Mouse (Mus musculus): ENCODE results near the gene Ptgir. TPM values are rescaled to one million over a fixed set of nuclear protein-coding genes. Genes with fewer than 3 reads are reported as not detected.
A peak's percentile ranks its signal among the peaks of the same experiment; 100 is the strongest.

Ptgir gene
- 2.6 and 2.8 TPM in 2 replicates for polyA plus RNA-seq (2015; fragmentation: Nextera tagmentation; extraction: Ambion mirVana)

GRCm38 (mm10) chr7:16906281-16906680 lies at the start of gene Ptgir:
Gene Ptgir (plus strand): TSS chr7:16906490.
- WGBS: 13% methylated on average over 6 of the region's 6 CpGs
- no peaks in the 10 kb centered on the region for H3K9me3 ChIP-seq (ENCODE audit: control insufficient read depth, low read length)
- no peak within 1 kb of the TSS; the same call in 1 of the 2 replicates for H3K4me2 ChIP-seq (ENCODE audit: low read depth, low read length)
- H3K9ac ChIP-seq (ENCODE audit: low read length): no peak within 1 kb of the TSS
- 0 out of 2 replicates have a peak, but pooled peaks cover 3% of the 10 kb centered on the region for H3K27me3 ChIP-seq (ENCODE audit: control insufficient read depth, insufficient read depth, low read depth, low read length)
- H3K4me3 ChIP-seq (ENCODE audit: low read length): no peak within 1 kb of the TSS
- ATAC-seq (ENCODE audit: low read depth): peak; percentile 29
- 0 out of 2 replicates have a peak within 1 kb of the TSS, but pooled peaks have one; percentile 1 for H3K27ac ChIP-seq (ENCODE audit: low read length)
- peaks cover 18% of the 10 kb centered on the region for H3K4me1 ChIP-seq (replicated peaks; ENCODE audit: control insufficient read depth, insufficient read depth, low read length)
- H3K36me3 ChIP-seq (ENCODE audit: control insufficient read depth, insufficient read depth, low read length): no peaks in the 10 kb centered on the region

GRCm38 (mm10) chr7:16858336-16858735 lies 48.0 kb upstream of the Ptgir start:
- Histone ChIP-seq H3K4me3 (ENCODE audit: low read length) (no peak overlapping the region), H3K9ac (ENCODE audit: low read length) (no peak overlapping the region), H3K4me2 (ENCODE audit: low read depth, low read length) (no peak overlapping the region), H3K27me3 (ENCODE audit: control insufficient read depth, insufficient read depth, low read depth, low read length) (no peaks in the 10 kb centered on the region), H3K4me1 (replicated peaks; ENCODE audit: control insufficient read depth, insufficient read depth, low read length) (no peaks in the 10 kb centered on the region), H3K9me3 (ENCODE audit: control insufficient read depth, low read length) (no peaks in the 10 kb centered on the region), H3K36me3 (ENCODE audit: control insufficient read depth, insufficient read depth, low read length) (peaks cover 29% of the 10 kb centered on the region), H3K27ac (ENCODE audit: low read length) (no peak overlapping the region)
- WGBS: 29% methylated on average over 17 of the region's 17 CpGs
- no peak for ATAC-seq (ENCODE audit: low read depth)

GRCm38 (mm10) chr7:16859902-16860651 lies 46.2 kb upstream of the Ptgir start:
- Histone ChIP-seq H3K9me3 (ENCODE audit: control insufficient read depth, low read length) (no peaks in the 10 kb centered on the region), H3K4me1 (replicated peaks; ENCODE audit: control insufficient read depth, insufficient read depth, low read length) (no peaks in the 10 kb centered on the region), H3K4me3 (ENCODE audit: low read length) (no peak overlapping the region), H3K27ac (ENCODE audit: low read length) (no peak overlapping the region), H3K9ac (ENCODE audit: low read length) (no peak overlapping the region), H3K36me3 (ENCODE audit: control insufficient read depth, insufficient read depth, low read length) (peaks cover 20% of the 10 kb centered on the region), H3K27me3 (ENCODE audit: control insufficient read depth, insufficient read depth, low read depth, low read length) (no peaks in the 10 kb centered on the region), H3K4me2 (ENCODE audit: low read depth, low read length) (no peak overlapping the region)
- WGBS: 33% methylated on average over 5 of the region's 5 CpGs
- ATAC-seq (ENCODE audit: low read depth): no peak

GRCm38 (mm10) chr7:16867488-16867887 lies 38.8 kb upstream of the Ptgir start:
- H3K4me3 ChIP-seq (ENCODE audit: low read length): no peak overlapping the region
- no peaks in the 10 kb centered on the region for H3K4me1 ChIP-seq (replicated peaks; ENCODE audit: control insufficient read depth, insufficient read depth, low read length)
- H3K36me3 ChIP-seq (ENCODE audit: control insufficient read depth, insufficient read depth, low read length): peaks cover 17% of the 10 kb centered on the region
- no peak overlapping the region for H3K9ac ChIP-seq (ENCODE audit: low read length)
- 0 out of 2 replicates have a peak overlapping the region, but pooled peaks have one; percentile 5 for H3K27ac ChIP-seq (ENCODE audit: low read length)
- H3K9me3 ChIP-seq (ENCODE audit: control insufficient read depth, low read length): no peaks in the 10 kb centered on the region
- no peak for ATAC-seq (ENCODE audit: low read depth)
- 57% methylated on average over 3 of the region's 3 CpGs for WGBS
- H3K27me3 ChIP-seq (ENCODE audit: control insufficient read depth, insufficient read depth, low read depth, low read length): no peaks in the 10 kb centered on the region
- no peak overlapping the region for H3K4me2 ChIP-seq (ENCODE audit: low read depth, low read length)

GRCm38 (mm10) chr7:16869497-16869896 lies 36.8 kb upstream of the Ptgir start:
- peaks cover 17% of the 10 kb centered on the region for H3K36me3 ChIP-seq (ENCODE audit: control insufficient read depth, insufficient read depth, low read length)
- peaks cover 3% of the 10 kb centered on the region for H3K4me1 ChIP-seq (replicated peaks; ENCODE audit: control insufficient read depth, insufficient read depth, low read length)
- 36% methylated on average over 16 of the region's 16 CpGs for WGBS
- no peak overlapping the region for H3K9ac ChIP-seq (ENCODE audit: low read length)
- no peak overlapping the region for H3K4me3 ChIP-seq (ENCODE audit: low read length)
- no peak overlapping the region for H3K27ac ChIP-seq (ENCODE audit: low read length)
- H3K4me2 ChIP-seq (ENCODE audit: low read depth, low read length): no peak overlapping the region
- no peaks in the 10 kb centered on the region for H3K9me3 ChIP-seq (ENCODE audit: control insufficient read depth, low read length)
- ATAC-seq (ENCODE audit: low read depth): peak; percentile 63
- H3K27me3 ChIP-seq (ENCODE audit: control insufficient read depth, insufficient read depth, low read depth, low read length): no peaks in the 10 kb centered on the region

- ATAC-seq (ENCODE audit: low read depth): no peak
- peaks cover 8% of the 10 kb centered on the region; the same call in 1 of the 2 replicates for H3K36me3 ChIP-seq (ENCODE audit: control insufficient read depth, insufficient read depth, low read length)
- no peak overlapping the region for H3K4me3 ChIP-seq (ENCODE audit: low read length)
These were observed 34.7 kb upstream of the Ptgir start for GRCm38 (mm10) chr7:16871600-16871999.

GRCm38 (mm10) chr7:16872478-16872877 lies 33.8 kb upstream of the Ptgir start:
- H3K4me3 ChIP-seq (ENCODE audit: low read length): no peak overlapping the region
- H3K4me1 ChIP-seq (replicated peaks; ENCODE audit: control insufficient read depth, insufficient read depth, low read length): peaks cover 13% of the 10 kb centered on the region
- no peak overlapping the region for H3K4me2 ChIP-seq (ENCODE audit: low read depth, low read length)
- no peaks in the 10 kb centered on the region for H3K9me3 ChIP-seq (ENCODE audit: control insufficient read depth, low read length)
- H3K36me3 ChIP-seq (ENCODE audit: control insufficient read depth, insufficient read depth, low read length): peaks cover 8% of the 10 kb centered on the region; the same call in 1 of the 2 replicates
- H3K27ac ChIP-seq (ENCODE audit: low read length): no peak overlapping the region
- no peak overlapping the region for H3K9ac ChIP-seq (ENCODE audit: low read length)
- WGBS: 89% methylated on average over 9 of the region's 9 CpGs
- no peak for ATAC-seq (ENCODE audit: low read depth)
- H3K27me3 ChIP-seq (ENCODE audit: control insufficient read depth, insufficient read depth, low read depth, low read length): no peaks in the 10 kb centered on the region; the same call in 1 of the 2 replicates

More at GRCm38 (mm10) chr7:16871600-16871999, 34.7 kb upstream of the Ptgir start:
- H3K4me1 ChIP-seq (replicated peaks; ENCODE audit: control insufficient read depth, insufficient read depth, low read length): peaks cover 9% of the 10 kb centered on the region
- no peaks in the 10 kb centered on the region for H3K9me3 ChIP-seq (ENCODE audit: control insufficient read depth, low read length)
- no peak overlapping the region for H3K27ac ChIP-seq (ENCODE audit: low read length)
- H3K9ac ChIP-seq (ENCODE audit: low read length): no peak overlapping the region
- H3K27me3 ChIP-seq (ENCODE audit: control insufficient read depth, insufficient read depth, low read depth, low read length): no peaks in the 10 kb centered on the region; the same call in 1 of the 2 replicates
- no peak overlapping the region for H3K4me2 ChIP-seq (ENCODE audit: low read depth, low read length)
- 79% methylated on average over 10 of the region's 10 CpGs for WGBS

GRCm38 (mm10) chr7:16873392-16873791 lies 32.9 kb upstream of the Ptgir start:
- Histone ChIP-seq H3K9me3 (ENCODE audit: control insufficient read depth, low read length) (no peaks in the 10 kb centered on the region), H3K4me2 (ENCODE audit: low read depth, low read length) (no peak overlapping the region), H3K4me3 (ENCODE audit: low read length) (no peak overlapping the region), H3K27ac (ENCODE audit: low read length) (no peak overlapping the region), H3K9ac (ENCODE audit: low read length) (no peak overlapping the region), H3K27me3 (ENCODE audit: control insufficient read depth, insufficient read depth, low read depth, low read length) (no peaks in the 10 kb centered on the region; the same call in 1 of the 2 replicates), H3K4me1 (replicated peaks; ENCODE audit: control insufficient read depth, insufficient read depth, low read length) (peaks cover 13% of the 10 kb centered on the region), H3K36me3 (ENCODE audit: control insufficient read depth, insufficient read depth, low read length) (peaks cover 8% of the 10 kb centered on the region; the same call in 1 of the 2 replicates)
- no peak for ATAC-seq (ENCODE audit: low read depth)
- 91% methylated on average over 4 of the region's 4 CpGs for WGBS

GRCm38 (mm10) chr7:16874190-16874589 lies 32.1 kb upstream of the Ptgir start:
- H3K4me1 ChIP-seq (replicated peaks; ENCODE audit: control insufficient read depth, insufficient read depth, low read length): peaks cover 13% of the 10 kb centered on the region
- H3K9me3 ChIP-seq (ENCODE audit: control insufficient read depth, low read length): no peaks in the 10 kb centered on the region
- H3K27me3 ChIP-seq (ENCODE audit: control insufficient read depth, insufficient read depth, low read depth, low read length): no peaks in the 10 kb centered on the region; the same call in 1 of the 2 replicates
- peak overlapping the region; percentile 97 for H3K27ac ChIP-seq (ENCODE audit: low read length)
- peak overlapping the region; percentile 50 for H3K4me3 ChIP-seq (ENCODE audit: low read length)
- peak; percentile 24; the same call in 1 of the 2 replicates for ATAC-seq (ENCODE audit: low read depth)
- peak overlapping the region; percentile 70 for H3K4me2 ChIP-seq (ENCODE audit: low read depth, low read length)
- peak overlapping the region; percentile 52 for H3K9ac ChIP-seq (ENCODE audit: low read length)
- H3K36me3 ChIP-seq (ENCODE audit: control insufficient read depth, insufficient read depth, low read length): 0 out of 2 replicates have a peak, but pooled peaks cover 4% of the 10 kb centered on the region
- 3% methylated on average over 17 of the region's 17 CpGs for WGBS
